Mouse (Mus musculus): ENCODE results near the gene Spata31d1d. TPM values are rescaled to one million over a fixed set of nuclear protein-coding genes. Genes with fewer than 3 reads are reported as not detected.

Gene Spata31d1d
- polyA plus RNA-seq, 1 experiment from 2014 or later: not detected

DNA sequence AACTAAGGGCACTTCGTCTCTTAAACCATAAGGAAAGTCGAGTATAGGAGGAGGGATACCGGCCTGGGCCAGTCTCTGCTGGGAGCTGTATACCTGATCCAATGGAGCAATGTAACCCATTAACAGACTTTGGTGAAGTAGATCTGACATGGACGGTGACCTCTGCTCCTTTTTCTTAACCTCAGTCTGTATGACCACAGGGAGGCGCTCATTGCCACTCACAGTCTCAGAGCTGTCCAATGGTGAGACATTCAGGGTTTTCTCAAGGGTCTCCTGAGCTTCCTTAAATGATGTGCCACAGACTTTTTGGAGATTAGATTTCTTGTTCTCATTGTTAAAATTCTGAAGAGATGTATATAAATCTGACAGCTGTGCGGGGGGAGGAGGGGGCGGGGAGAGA is 41.0 kb downstream of the Spata31d1d start:
- DNase-seq (ENCODE audit: low spot score): no peak
- Histone ChIP-seq H3K27me3 (replicated peaks; ENCODE audit: low read depth, poor library complexity, severe bottlenecking) (no peaks in the 10 kb centered on the region), H3K4me3 (no peak overlapping the region), H3K27ac (replicated peaks) (no peak overlapping the region), H3K9me3 (0 out of 2 replicates have a peak, but pooled peaks cover 4% of the 10 kb centered on the region), H3K36me3 (replicated peaks) (no peaks in the 10 kb centered on the region), H3K4me1 (0 out of 2 replicates have a peak, but pooled peaks cover under 1% of the 10 kb centered on the region)
- 83% methylated on average over 7 of the region's 7 CpGs for WGBS

DNA sequence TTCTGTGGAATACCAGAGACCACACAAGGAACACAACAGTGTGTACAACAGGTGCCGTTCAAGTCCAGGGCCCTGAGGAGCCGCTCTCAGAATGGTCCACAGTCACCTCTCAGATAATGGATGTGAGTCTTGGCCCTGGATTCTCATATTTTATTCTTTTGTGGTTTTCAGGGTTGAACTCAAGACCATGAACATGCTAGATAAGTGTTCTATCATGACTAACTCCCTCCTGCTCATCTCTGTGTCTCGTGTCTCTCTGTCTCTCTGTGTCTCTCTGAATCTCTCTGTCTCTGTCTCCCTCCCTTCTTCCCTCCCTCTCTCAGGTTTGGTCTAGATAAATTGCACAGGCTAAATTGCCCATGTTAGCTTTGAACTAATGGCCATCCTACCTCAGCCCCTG is 41.7 kb downstream of the Spata31d1d start:
- H3K4me3 ChIP-seq: no peak overlapping the region
- no peaks in the 10 kb centered on the region for H3K36me3 ChIP-seq (replicated peaks)
- WGBS: 92% methylated on average over 3 of the region's 3 CpGs
- H3K9me3 ChIP-seq: 0 out of 2 replicates have a peak, but pooled peaks cover 4% of the 10 kb centered on the region
- peaks cover 4% of the 10 kb centered on the region; the same call in 1 of the 2 replicates for H3K4me1 ChIP-seq
- no peak overlapping the region for H3K27ac ChIP-seq (replicated peaks)
- DNase-seq (ENCODE audit: low spot score): no peak
- H3K27me3 ChIP-seq (replicated peaks; ENCODE audit: low read depth, poor library complexity, severe bottlenecking): no peaks in the 10 kb centered on the region

DNA sequence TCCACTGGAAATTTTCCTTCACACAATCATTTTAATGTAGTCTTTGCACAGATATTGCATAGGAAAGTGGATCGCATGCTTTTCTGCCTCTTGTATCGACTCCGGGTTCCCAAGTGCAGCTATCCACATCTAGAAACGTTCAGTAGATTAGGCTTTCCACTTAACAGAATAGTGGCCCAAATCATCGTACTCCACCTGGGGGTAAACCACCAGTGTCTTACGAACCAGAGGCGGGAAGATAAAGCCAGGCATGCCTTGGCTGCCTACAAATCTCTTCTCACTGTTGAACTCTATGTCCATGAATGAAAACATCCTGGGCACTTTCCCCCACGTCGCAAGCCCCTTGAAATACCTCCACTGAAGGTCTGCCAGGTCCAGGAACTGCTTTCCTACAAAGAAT is 42.2 kb downstream of the Spata31d1d start:
- H3K9me3 ChIP-seq: 0 out of 2 replicates have a peak, but pooled peaks cover 4% of the 10 kb centered on the region
- no peak overlapping the region for H3K27ac ChIP-seq (replicated peaks)
- H3K4me1 ChIP-seq: peaks cover 4% of the 10 kb centered on the region; the same call in 1 of the 2 replicates
- no peak for DNase-seq (ENCODE audit: low spot score)
- 88% methylated on average over 9 of the region's 9 CpGs for WGBS
- no peak overlapping the region for H3K4me3 ChIP-seq
- no peaks in the 10 kb centered on the region for H3K36me3 ChIP-seq (replicated peaks)
- no peaks in the 10 kb centered on the region for H3K27me3 ChIP-seq (replicated peaks; ENCODE audit: low read depth, poor library complexity, severe bottlenecking)

DNA sequence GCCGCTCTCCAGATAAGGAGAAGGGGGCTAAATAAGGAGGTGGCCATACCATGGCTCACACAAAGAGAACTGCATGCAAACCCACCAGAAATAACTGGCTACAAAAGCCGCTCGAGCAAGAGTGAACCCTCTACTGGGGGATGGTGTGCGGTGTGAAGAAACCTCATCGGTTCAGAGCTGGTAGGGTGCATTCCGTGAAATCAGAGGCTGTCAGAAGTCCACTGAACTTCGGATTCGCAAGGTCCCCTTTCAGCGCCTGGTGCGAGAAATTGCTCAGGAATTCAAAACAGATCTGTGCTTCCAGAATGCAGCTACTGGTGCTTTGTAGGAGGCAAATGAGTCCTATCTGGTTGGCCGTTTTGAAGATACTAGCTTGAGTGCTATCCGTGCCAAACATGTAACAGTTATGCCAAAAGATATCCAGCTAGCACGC is 43.2 kb downstream of the Spata31d1d start:
- H3K9me3 ChIP-seq: 0 out of 2 replicates have a peak, but pooled peaks cover 4% of the 10 kb centered on the region
- no peak overlapping the region for H3K4me3 ChIP-seq
- no peak for DNase-seq (ENCODE audit: low spot score)
- no peaks in the 10 kb centered on the region for H3K27me3 ChIP-seq (replicated peaks; ENCODE audit: low read depth, poor library complexity, severe bottlenecking)
- H3K27ac ChIP-seq (replicated peaks): no peak overlapping the region
- 67% methylated on average over 13 of the region's 13 CpGs for WGBS
- H3K4me1 ChIP-seq: peaks cover 4% of the 10 kb centered on the region; the same call in 1 of the 2 replicates
- no peaks in the 10 kb centered on the region for H3K36me3 ChIP-seq (replicated peaks)

DNA sequence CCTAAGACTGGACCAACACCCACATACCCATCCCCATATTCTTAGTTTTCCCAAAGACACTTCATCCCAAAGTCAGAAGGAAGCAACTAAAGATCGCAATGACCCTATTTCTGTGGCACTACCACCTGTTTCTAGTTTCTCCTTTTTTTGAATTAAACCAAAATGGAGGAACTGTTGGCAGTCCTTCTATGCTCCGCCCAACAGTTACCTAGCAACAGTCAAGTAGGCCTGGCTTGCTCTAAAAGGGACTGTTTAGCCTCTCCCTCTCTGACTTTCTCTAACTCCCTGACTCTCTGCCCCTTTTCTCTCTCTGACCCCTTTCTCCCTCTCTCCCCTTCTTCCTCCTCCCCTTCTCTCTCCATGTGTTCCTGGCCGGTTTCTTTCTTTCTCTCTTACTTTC is 46.3 kb downstream of the Spata31d1d start:
- H3K36me3 ChIP-seq (replicated peaks): no peaks in the 10 kb centered on the region
- H3K4me1 ChIP-seq: peaks cover 7% of the 10 kb centered on the region
- no peaks in the 10 kb centered on the region for H3K9me3 ChIP-seq
- H3K27me3 ChIP-seq (replicated peaks; ENCODE audit: low read depth, poor library complexity, severe bottlenecking): peaks cover 5% of the 10 kb centered on the region; the same call in 1 of the 2 replicates
- H3K27ac ChIP-seq (replicated peaks): no peak overlapping the region
- WGBS: 79% methylated on average over 3 of the region's 3 CpGs
- DNase-seq (ENCODE audit: low spot score): no peak
- no peak overlapping the region for H3K4me3 ChIP-seq

DNA sequence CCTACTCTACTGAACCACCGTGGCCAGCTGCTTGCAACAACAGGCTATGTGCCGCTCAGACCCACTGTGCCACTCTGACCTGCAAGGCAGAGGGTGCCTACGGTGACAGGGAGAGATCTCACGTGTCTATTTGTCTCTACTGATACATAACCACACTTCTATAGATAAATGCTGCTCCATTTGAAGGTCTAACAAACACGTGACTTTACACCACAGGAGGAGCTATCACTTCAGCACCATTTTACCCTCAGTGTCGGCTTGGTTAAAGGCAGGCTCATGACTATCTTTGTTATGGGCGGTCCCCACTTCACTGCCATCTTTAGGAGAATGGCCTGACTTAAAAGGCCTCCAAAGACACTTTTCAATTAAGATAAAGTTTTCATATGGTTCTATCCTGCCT is 48.9 kb downstream of the Spata31d1d start:
- Histone ChIP-seq H3K36me3 (replicated peaks) (no peaks in the 10 kb centered on the region), H3K4me1 (peaks cover 14% of the 10 kb centered on the region), H3K27me3 (replicated peaks; ENCODE audit: low read depth, poor library complexity, severe bottlenecking) (peaks cover 5% of the 10 kb centered on the region; the same call in 1 of the 2 replicates), H3K9me3 (no peaks in the 10 kb centered on the region), H3K4me3 (no peak overlapping the region), H3K27ac (replicated peaks) (no peak overlapping the region)
- no peak for DNase-seq (ENCODE audit: low spot score)
- 31% methylated on average over 7 of the region's 7 CpGs for WGBS

DNA sequence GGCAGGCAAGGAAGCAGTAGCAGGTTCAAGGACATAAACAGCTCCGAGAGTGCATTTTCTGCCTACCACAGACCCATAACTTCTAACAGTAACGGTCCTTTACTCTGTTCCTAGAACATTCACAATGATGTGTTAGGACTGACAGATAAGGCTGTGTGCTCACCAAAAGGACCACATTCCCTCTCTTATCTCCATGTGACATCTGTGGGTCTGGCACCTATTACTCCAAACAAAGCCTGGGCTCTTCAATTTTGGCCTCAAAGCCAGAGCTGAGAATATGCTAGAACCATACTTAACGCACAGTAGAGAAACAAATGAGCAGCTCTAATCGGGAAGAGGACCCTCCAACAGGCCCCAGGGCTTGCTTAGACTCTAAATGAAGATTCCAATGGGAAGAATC is 51.6 kb downstream of the Spata31d1d start:
- DNase-seq (ENCODE audit: low spot score): no peak
- Histone ChIP-seq H3K9me3 (no peaks in the 10 kb centered on the region), H3K4me3 (no peak overlapping the region), H3K27me3 (replicated peaks; ENCODE audit: low read depth, poor library complexity, severe bottlenecking) (peaks cover 5% of the 10 kb centered on the region; the same call in 1 of the 2 replicates), H3K4me1 (peaks cover 19% of the 10 kb centered on the region), H3K27ac (replicated peaks) (no peak overlapping the region), H3K36me3 (replicated peaks) (no peaks in the 10 kb centered on the region)
- 69% methylated on average over 4 of the region's 4 CpGs for WGBS

DNA sequence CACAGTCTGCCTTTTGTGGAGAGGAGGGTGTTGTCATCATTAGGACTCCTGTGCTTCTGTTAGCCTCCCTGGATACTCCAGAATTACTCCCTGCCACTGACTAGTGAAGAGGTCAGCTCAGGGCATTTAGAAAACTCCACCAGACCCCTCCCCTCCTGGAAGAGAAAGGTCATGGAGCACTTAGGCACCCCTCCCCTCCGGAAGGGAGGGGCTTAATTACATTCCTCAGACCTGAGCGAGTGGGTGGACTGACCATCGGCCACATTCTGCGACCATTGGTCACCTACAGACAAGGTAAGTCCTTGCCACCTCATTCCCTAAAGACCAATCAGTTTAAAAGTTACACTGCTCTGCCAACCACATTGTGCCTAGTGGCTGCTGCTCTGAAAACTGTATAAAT is 52.2 kb downstream of the Spata31d1d start:
- 32% methylated on average over 4 of the region's 4 CpGs for WGBS
- no peak overlapping the region for H3K4me3 ChIP-seq
- DNase-seq (ENCODE audit: low spot score): no peak
- peaks cover 5% of the 10 kb centered on the region; the same call in 1 of the 2 replicates for H3K27me3 ChIP-seq (replicated peaks; ENCODE audit: low read depth, poor library complexity, severe bottlenecking)
- peaks cover 20% of the 10 kb centered on the region for H3K4me1 ChIP-seq
- no peaks in the 10 kb centered on the region for H3K9me3 ChIP-seq
- H3K27ac ChIP-seq (replicated peaks): no peak overlapping the region
- H3K36me3 ChIP-seq (replicated peaks): no peaks in the 10 kb centered on the region

DNA sequence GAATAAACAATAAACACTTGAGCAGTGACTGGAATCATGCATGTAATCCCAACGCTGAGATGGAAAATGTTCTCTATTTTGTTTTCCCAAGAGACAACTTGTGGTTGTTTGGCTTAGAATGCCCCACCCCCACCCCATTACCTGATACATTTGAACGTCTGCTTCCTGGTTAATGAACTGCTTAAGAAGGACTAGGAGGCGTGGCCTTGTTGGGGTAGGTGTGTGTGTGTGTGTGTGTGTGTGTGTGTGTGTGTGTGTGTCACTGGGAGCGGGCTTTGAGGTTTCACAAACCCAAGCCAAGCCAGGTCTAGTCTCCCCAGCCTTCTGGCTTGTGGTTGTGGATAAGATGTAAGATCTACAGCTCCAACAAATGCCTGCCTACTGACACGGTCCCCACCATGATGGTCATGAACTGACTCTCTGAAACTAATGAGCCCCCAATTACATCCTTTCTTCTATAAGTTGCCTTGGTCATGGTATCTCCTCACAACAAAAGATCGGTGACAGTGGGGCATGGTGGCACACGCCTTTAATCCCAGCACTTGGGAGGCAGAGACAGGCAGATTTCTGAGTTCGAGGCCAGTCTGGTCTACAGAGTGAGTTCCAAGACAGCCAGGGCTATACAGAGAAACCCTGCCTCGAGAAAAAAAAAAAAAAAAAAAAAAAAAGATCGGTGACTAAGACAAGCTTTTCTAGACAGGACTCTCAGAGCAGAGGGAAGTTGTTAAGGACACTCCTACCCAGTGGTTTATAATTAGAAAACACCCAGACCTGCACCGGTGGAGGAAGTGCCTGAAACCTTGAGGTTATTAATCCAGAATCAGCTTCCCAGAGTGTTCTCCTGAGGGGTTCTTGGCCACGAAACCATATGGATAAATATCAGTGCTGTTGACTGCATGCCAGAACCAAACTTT is 55.0 kb downstream of the Spata31d1d start:
- 76% methylated on average over 12 of the region's 12 CpGs for WGBS
- DNase-seq (ENCODE audit: low spot score): no peak
- H3K9me3 ChIP-seq: no peaks in the 10 kb centered on the region
- peak overlapping the region; percentile 91; the same call in 1 of the 2 replicates for H3K4me3 ChIP-seq
- H3K27ac ChIP-seq (replicated peaks): no peak overlapping the region
- no peaks in the 10 kb centered on the region for H3K27me3 ChIP-seq (replicated peaks; ENCODE audit: low read depth, poor library complexity, severe bottlenecking)
- no peaks in the 10 kb centered on the region; the same call in 1 of the 2 replicates for H3K36me3 ChIP-seq (replicated peaks)
- peaks cover 37% of the 10 kb centered on the region for H3K4me1 ChIP-seq

Other genes with a start within 250 kb of the Spata31d1d start
- 10.4 and 10.8 TPM in 2 replicates for gene Agtpbp1, start 146.5 kb downstream of the Spata31d1d start, polyA plus RNA-seq (2016; fragmentation: Nextera tagmentation; extraction: Ambion mirVana)
- gene Naa35, start 146.5 kb downstream of the Spata31d1d start, polyA plus RNA-seq (2016; fragmentation: Nextera tagmentation; extraction: Ambion mirVana): 111 and 114 TPM in 2 replicates
- 99.3 and 115 TPM in 2 replicates for gene Golm1, start 55.9 kb downstream of the Spata31d1d start, polyA plus RNA-seq (2016; fragmentation: Nextera tagmentation; extraction: Ambion mirVana)
- gene 4921517D22Rik, start 37.6 kb downstream of the Spata31d1d start, polyA plus RNA-seq (2016; fragmentation: Nextera tagmentation; extraction: Ambion mirVana): not detected in 2 replicates
- 0.02 and 0.14 TPM in 2 replicates for gene Spata31d1a, start 21.4 kb downstream of the Spata31d1d start, polyA plus RNA-seq (2016; fragmentation: Nextera tagmentation; extraction: Ambion mirVana)
- not detected in 2 replicates for gene Spata31d1b, start 19.5 kb downstream of the Spata31d1d start, polyA plus RNA-seq (2016; fragmentation: Nextera tagmentation; extraction: Ambion mirVana)
- 0.11 and 0.21 TPM in 2 replicates for gene 1700014D04Rik, start 15.0 kb upstream of the Spata31d1d start, polyA plus RNA-seq (2016; fragmentation: Nextera tagmentation; extraction: Ambion mirVana)
- 86.9 and 92.1 TPM in 2 replicates for gene Isca1, start 38.1 kb upstream of the Spata31d1d start, polyA plus RNA-seq (2016; fragmentation: Nextera tagmentation; extraction: Ambion mirVana)
- gene Gm49354, start 50.5 kb upstream of the Spata31d1d start, polyA plus RNA-seq (2016; fragmentation: Nextera tagmentation; extraction: Ambion mirVana): not detected in 2 replicates
- 40.7 and 41.3 TPM in 2 replicates for gene Tut7, start 91.4 kb upstream of the Spata31d1d start, polyA plus RNA-seq (2016; fragmentation: Nextera tagmentation; extraction: Ambion mirVana)

All from embryonic facial prominence, embryonic 10.5 days (tissue).